Mouse (Mus musculus) erythroblast, adult 5-6 weeks (primary cell): ENCODE measurements around the gene Atp5e. TPM values are rescaled to one million over a fixed set of nuclear protein-coding genes. Genes with fewer than 3 reads are reported as not detected.

Source experiments
- ATAC-seq: replicated peaks from 2 replicates; pipeline ENCODE4 v1.8.0; 2016; ENCODE audit warnings: moderate number of reproducible peaks, mild to moderate bottlenecking, moderate TSS enrichment, inconsistent platforms; ENCODE audit not compliant: poor library complexity, low FRiP score, severe bottlenecking
- total RNA-seq, 2 experiments: library from RNA; stranded (forward) in 1 of 2; stranded (reverse) in 1 of 2; fragments of 150-400 nt in 1 of 2; fragments of 200-764, 138-1000 nt in 1 of 2; gene quantifications; 2 replicates each; pipeline versions ENCODE4 v1.2.3 to v1.2.4; 2015 to 2017; ENCODE audit warnings: low replicate concordance in 2 of 2

The Atp5e gene
- total RNA-seq (2015; ENCODE audit: low replicate concordance) (128 and 133 TPM in 2 replicates), total RNA-seq (2017; ENCODE audit: low replicate concordance) (99.0 and 117 TPM in 2 replicates)

GRCm38 (mm10) chr2:174463789-174464523 lies at the start of gene Atp5e:
Gene Atp5e, minus strand, starts transcription at chr2:174464105.
- ATAC-seq, result peak; percentile 99

GRCm38 (mm10) chr2:174509825-174510224 lies 45.9 kb upstream of the Atp5e start:
- ATAC-seq, result no peak

DNA sequence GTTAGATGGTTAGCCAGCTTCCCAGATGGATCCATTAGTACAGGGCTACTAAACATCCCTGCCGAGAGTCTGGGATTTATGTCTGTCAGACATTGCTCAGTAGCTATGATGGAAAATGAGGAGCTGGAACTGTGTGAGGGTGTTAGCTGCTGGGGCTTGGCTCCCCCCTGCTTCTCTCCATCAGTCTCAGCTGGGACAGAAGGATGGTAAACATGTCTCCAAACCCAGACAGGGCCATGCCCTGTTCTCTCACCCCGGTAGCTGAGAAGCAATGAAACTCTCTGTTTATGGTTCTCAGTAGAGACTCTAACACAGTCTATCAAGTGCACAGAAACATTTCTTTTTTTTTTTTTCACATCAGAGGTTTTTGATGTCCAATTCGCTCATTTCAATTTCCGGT lies 44.1 kb upstream of the Atp5e start:
- no peak for ATAC-seq

- no peak for ATAC-seq
These were observed 39.0 kb upstream of the Atp5e start for GRCm38 (mm10) chr2:174502831-174503460.

DNA sequence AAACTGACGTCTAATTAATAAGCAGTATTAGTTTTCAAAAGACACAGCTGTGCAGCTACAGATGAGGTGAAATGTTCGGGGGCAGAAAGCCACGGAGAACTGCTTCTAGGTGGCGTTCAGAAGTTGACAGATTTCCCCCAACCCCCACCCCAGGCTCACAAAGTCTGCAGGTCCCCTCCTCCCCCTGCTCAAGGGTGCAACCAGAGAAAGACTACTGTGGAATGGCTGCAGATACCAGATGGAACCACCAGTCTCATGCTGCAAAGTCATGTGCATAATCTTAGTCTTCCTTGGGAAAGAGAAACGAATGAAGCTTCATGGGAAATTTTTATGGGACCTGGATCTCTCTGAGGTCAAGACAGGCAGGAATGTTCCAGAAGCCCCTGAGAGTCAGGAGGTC lies 38.4 kb upstream of the Atp5e start:
- no peak for ATAC-seq

GRCm38 (mm10) chr2:174501517-174501916 lies 37.6 kb upstream of the Atp5e start:
- no peak for ATAC-seq

- no peak for ATAC-seq
These were observed 37.1 kb upstream of the Atp5e start for GRCm38 (mm10) chr2:174500814-174501503.

- no peak for ATAC-seq
These were observed 29.0 kb upstream of the Atp5e start for GRCm38 (mm10) chr2:174492858-174493257.

GRCm38 (mm10) chr2:174487005-174487404 lies 23.1 kb upstream of the Atp5e start:
- no peak for ATAC-seq

DNA sequence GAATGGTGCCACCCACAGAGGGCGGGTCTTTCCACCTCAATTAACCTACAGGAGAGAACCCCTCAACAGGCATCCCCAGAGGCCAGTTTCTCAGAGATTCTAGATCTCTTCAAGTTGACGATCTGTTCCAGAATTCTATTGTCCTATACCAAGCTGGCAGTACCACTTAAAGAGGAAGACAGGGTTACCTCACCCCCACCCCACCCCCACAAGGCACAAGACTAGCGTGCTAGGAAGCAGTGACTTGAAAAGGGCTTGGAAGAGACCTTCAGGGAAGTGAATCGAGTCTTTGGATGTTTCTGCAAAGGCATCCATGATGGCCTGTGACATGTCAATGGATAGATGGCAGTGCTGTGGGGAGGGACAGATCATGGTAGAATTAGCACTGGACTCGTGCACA lies 14.8 kb upstream of the Atp5e start:
- ATAC-seq, result no peak

- no peak for ATAC-seq
These were observed 13.8 kb upstream of the Atp5e start for GRCm38 (mm10) chr2:174477543-174478319.

- no peak for ATAC-seq
These were observed 9.6 kb upstream of the Atp5e start for GRCm38 (mm10) chr2:174473550-174473927.

- peak; percentile 87 for ATAC-seq
These were observed 9.1 kb upstream of the Atp5e start, which contains the start of gene Prelid3b for GRCm38 (mm10) chr2:174472818-174473549. Gene Prelid3b, minus strand, starts transcription at chr2:174473081.

GRCm38 (mm10) chr2:174472407-174472806 lies 8.5 kb upstream of the Atp5e start:
- peak; percentile 28 for ATAC-seq

DNA sequence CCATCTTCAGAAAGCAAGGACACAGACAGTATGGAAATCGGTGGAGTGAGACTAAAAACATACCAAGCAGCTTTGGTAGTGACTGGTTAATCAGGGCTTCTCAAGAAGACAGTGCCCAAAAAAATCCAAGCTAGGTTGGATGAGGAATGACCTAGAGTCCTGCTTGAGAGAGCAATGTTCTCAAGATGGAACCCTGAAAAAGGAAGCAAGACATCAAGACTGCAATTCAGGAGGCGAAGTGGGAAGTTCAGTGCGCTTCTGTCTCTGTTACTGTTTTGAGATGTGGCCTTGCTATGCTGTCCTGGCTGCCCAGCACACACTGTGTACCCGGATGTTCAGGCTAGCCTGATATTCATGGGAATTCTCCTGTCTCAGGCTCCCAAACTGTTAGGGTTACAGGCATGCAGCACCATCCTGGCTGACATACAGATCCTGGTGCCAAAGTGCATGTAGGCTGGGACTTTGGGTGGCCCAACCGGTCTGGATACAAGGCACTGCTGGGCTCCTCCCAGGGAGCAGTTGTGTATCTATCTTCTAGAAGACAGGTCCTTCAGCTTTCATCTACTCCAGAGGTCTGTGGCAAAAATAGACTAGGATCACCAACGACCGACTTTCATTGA lies 7.0 kb upstream of the Atp5e start:
- no peak for ATAC-seq

- ATAC-seq, result no peak
These were observed 6.4 kb upstream of the Atp5e start for GRCm38 (mm10) chr2:174470333-174470732.

GRCm38 (mm10) chr2:174463370-174463769 lies 535 bp downstream of the Atp5e start:
- ATAC-seq, result peak; percentile 12

GRCm38 (mm10) chr2:174459365-174459764 lies 4.5 kb downstream of the Atp5e start:
- no peak for ATAC-seq

DNA sequence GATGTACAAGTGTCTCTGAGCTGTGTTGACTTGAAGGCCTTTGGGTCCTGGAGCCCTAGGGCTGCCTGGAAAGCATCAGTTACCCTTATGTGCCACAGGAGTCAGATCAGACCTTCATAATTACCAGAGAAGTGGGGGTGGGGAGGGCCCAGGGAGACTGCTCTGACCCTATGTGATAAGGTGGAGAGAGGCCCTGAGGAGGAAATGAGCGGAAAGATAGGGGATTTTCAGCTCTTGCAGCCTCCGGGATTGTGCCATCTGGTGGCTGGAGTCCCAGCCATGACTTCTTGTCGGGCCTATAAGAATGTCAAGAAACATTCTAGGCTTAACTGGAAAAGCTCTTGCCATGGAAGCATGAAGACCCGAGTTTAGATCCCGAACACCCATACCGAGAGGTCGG lies 10.2 kb downstream of the Atp5e start:
- ATAC-seq, result peak; percentile 96
